Mouse (Mus musculus) liver (tissue): ENCODE measurements around the gene Gm10306.

Experiments used
- DNase-seq: peaks from one replicate; pipeline ENCODE4 v3.0.0-alpha.2; 2020; ENCODE audit warnings: mixed read lengths

Gene Gm10306

DNA sequence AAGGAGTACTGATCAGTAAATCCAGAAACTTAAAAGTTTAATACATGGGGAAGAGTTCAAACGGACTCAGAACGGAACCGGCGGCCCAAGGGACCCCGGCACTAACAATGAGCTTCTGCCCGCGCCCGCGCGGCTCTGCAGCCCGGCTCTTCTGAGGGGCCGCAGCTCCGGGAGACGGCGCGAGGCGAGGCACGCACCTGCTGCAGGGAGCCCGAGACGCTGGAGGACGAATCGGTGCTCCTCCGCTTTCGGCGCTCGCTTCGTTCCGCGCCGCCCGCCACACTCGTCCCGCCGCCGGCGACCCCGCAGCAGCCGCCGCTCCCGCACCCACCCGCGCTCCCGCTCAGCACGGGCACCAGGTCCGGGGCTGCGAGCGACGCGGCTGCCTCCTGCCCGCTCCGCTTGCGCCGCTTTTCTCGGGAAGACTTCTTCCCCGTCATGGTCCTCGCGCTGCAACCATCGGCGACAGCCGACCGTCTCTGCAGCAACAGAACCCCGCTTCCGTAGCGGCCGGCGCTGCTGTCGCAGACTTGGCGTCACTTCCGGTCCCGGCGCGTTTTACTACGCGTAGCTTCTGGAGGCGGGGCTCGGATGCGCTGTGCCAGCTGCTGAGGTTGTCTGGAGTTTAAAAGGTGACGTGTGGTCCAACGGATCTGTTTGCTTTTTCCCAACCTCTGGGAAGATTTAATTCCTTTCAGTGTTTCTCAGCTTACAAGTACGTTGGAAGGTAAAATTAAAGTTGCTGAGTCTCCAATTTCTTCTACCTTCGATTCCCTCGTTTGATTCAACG, at the start of gene Gm10306, which contains the start of gene Caap1:
Gene Gm10306 (plus strand): TSS at position 282 of the 790 bp plus-strand sequence.
Gene Caap1 (minus strand): TSS at position 532 of the 790 bp plus-strand sequence.
- peak; percentile 93 for DNase-seq

DNA sequence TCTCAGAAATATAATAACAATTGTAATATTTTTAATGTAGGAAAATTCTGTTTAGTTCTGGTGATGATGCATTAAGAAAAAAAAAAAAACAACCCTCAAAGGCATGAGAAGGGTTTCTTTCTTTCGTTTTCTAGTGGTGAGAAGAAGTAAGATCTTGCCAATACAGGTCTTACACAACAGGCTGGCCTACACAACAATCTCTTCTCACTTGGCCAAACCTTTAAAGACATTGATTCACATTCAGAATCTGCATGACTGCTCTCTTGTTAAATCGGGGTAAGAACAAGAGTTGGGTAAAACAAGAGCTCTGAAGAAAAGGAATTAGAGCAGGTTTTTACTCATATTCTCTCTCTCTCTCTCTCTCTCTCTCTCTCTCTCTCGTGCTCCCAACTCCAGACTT, 41.0 kb upstream of the Gm10306 start:
- DNase-seq = no peak

DNA sequence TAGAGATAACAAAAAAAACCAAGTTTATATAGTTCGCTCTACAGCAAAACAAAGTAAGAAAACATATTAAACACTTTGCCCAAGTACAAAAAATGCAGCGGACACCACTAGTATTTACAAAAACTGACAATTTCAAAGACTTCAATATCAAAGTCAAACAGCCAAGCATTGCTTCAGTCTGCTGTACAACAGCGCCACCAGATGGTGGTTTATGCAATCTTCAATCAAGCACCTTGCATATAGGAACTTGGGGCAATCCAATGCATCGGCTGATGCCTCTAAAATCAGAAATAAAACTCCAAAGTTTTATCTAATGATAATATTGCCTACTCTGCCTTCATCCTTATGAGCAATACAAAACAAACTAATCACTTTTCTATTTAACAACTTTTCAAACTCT, 38.7 kb upstream of the Gm10306 start:
- peak; percentile 57 for DNase-seq

DNA sequence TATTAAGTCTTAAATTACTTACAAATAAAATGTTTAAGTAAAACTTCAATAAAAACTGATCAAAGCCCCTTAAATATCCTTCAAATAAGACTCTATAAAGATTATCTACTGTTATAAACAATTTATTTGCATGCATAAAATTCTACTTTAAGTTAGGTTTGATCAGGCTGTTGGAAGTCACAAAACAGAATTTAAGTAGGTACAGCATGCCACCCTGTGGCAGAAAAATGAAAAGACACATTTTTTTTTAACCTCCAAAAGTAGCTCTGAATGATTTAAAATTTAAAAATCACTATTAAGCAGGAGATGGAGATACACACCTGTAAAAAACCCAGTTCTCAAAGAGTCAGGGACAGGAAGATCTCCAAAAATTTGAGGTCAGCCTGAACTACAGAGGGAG, 33.0 kb upstream of the Gm10306 start:
- no peak for DNase-seq

DNA sequence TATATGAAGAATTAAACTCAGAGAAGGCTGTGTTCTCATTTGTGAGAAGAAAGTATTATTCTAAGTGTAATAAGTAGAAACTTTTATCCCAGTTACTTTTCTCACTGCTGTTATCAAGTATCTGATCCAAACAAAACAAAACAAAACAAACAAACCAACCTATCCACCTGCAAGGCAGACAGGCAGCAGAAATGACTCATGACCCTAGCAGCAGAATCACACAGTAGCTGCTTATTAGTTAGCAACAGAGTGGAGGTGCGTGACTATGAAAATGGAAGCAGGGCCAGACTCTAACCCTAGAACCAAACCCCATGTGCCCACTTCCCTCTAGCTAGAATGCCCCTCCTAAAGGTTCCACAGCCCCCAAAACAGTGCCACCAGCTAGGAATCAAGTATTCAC, 26.9 kb upstream of the Gm10306 start:
- no peak for DNase-seq

DNA sequence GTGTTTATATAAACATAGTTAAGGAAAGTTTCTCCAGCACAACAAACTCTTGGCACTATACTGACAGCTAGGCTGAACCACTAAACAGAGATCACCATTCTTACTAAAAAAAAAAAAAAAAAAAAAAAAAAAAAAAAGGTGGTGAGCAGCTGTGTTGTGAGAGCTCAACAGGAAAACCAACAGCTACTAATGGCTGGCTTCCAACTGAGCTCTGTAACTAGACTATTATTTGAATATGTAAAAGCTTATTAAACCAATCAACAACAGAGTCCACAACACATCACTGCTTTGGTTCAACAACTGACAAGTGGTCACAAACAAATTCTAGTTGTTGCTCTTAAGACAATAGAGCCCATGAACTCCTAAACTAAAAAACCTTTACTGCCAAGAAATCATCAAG, 23.1 kb upstream of the Gm10306 start:
- no peak for DNase-seq

DNA sequence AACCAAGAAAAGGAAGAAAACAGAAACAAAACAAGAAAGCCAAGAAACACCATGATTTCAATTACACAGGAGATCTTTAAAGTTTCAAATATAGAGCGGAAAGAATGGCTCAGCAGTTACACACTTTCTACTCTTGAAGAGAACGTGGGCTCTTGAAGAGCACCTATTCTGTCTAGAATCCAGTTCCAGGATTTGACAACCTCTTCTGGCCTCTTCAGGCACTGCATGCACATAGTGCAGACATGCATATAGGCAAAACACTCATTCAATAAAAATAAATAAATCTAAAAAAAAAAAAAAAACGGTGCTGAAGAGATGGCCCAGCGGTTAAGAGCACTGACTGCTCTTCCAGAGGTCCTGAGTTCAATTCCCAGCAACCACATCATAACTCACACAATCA, 13.3 kb upstream of the Gm10306 start:
- DNase-seq = no peak

DNA sequence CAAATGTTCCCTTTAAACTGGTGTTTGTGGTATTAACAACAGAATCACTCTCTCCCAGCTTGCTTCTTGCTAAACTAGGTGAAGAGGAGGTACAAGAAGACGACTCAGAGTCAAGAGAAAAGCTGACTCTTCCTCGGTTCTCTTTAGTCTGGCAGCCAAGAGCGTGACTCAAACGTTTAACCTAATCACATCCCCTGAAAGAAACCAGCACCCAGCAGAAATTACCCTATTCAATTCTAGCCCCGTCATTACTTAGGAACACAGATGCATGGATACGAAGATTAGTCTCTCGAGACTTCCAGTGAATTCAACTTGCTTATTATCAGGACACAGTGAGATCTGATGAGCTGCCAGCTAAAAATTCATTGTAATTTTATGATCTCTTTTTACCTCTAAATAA, 12.0 kb upstream of the Gm10306 start:
- no peak for DNase-seq

DNA sequence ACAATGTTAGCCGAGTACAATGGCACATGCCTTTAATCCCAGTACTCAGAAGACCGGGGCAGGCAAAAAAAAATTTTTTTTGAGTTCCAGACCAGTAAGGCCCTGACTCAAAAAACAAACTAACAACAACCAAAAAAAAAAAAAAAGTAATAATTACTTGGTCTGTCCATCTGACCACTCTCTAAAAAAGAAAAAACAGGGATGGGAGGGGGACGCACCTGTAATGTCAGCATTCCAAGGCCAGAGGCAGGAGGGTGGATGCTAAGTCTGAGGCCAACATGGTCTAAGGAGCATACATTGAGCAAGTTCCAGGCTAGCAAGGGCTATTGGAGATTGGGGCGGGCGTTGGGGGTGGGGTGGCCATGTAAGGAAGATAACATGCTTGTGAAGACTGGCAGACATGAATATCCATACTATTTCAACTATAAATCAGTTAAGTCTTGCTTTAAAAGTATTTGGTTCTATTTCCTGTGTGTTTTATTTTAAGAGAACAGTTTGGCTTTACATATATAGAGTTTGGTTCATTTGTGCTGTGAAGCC, 1.3 kb upstream of the Gm10306 start:
- peak; percentile 60 for DNase-seq

DNA sequence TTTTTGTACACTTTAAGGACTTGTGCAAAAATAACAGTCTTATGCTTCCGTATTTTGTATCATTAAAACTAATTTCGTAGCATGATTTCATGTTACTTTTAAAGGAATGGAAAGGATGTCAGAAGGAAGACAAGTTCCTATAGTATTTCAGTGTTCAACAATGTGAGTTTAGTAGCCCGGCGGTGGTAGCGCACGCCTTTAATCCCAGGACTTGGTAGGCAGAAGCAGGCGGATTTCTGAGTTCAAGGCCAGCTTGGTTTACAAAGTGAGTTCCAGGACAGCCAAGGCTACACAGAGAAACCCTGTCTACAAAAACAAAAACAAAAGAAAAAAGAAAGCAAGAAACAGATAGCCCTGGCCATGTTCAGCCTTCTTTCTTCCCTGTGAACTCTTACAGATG, 799 bp downstream of the Gm10306 start:
- no peak for DNase-seq

DNA sequence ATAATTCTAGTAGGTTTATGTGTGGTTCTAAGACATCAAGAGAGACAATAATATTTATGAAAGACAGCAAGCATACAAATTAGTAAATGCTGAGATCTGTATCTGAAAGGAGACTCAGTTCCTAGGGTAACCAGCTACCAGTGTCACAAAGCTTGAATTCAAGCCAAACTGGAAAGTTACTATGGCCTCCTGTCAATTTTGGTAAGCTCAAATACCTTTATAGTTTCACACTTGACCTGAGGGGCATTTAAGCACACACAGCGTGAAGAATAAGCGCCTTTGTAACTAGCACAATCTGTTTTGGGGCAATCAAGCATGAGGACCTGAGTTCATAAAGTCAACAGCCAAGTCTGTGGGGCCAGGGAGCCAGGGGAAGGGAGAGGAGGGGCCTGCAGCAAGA, 2.9 kb downstream of the Gm10306 start:
- DNase-seq = no peak

DNA sequence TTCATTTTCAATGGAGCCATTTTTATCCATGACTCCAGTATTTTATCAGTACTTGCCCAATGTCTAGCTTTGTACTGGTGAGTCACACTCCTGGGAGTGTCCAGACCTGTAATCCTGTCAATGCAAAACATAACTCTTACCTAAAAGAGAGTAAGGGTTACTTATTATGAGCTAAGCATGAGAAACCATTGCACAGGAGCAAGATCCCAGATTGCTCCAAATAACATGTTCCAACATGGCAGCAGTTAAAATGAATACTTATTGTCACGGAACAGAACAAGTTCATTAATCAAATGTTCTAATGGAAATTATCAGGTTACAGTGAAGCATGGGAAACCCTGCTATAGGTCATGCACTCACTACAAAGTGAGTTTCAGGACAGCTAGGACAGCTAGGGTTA, 4.0 kb downstream of the Gm10306 start:
- DNase-seq = no peak

DNA sequence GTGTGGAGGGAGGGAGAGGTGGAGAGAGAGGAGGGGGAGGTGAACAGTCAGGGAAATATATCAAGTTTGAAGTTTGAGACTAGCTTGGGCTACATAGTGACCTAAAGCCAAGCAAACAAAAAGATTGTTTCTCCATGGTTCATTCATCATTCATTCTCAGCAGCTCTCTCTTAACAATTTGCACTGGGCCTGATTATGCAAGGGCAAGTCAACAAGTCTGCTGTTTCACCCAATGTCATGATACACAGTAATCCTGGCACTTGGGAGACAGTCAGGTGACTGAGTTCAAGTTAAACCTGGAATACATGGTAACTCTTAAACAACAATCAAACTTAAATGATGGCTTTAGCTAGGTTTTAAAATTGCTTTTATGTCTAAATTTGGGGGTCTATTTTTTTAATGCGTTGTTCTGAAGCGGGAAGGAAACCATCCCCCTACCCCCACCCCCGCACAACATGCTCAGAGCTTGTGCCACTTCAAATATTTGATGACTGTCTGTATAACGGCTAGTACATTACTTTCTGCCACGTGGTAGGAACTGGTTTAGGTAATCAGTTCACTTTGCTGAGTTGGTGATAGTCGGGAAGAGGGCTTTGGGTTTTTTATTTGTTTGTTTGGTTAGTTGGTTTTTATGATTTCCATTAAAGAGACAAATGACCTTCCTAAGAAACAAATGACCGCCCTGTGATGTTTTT, 5.8 kb downstream of the Gm10306 start:
- DNase-seq = no peak

DNA sequence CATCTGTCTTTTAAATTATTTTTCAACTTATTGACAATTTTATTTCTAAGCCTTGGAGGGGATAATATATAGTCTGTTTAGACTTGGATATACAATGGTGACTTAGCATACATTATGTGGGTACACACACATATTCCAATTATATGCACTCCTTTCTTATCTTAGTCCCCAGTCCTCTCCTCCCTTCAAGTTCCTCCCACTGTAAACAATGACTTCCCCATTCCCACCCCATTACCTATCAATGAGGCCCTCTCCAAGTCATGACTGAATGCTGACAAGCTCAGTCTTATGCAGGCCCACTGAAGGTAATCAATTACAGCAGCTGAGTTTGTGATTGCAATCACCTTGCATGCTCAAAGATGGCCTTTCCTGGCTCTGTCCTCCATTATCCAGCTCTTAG, 8.0 kb downstream of the Gm10306 start:
- DNase-seq = no peak

DNA sequence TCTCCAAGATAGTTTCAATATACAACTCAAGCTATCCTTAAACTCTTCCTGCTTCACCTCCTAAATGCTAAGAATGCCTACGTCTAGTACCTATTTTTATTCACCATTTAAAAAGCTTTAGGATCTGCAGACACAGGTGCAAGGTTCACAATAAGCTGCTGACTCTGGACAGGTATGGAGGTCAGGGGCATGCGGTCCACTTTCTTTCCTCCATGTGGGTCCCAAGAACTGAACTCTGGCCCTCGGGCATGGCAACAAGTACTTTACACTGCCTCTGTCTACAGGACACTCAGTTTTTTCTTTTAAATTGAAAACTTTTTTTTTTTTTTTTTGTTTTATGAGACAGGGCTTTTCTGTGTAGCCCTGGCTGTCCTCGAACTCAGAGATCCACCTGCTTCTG, 16.3 kb downstream of the Gm10306 start:
- DNase-seq = no peak

DNA sequence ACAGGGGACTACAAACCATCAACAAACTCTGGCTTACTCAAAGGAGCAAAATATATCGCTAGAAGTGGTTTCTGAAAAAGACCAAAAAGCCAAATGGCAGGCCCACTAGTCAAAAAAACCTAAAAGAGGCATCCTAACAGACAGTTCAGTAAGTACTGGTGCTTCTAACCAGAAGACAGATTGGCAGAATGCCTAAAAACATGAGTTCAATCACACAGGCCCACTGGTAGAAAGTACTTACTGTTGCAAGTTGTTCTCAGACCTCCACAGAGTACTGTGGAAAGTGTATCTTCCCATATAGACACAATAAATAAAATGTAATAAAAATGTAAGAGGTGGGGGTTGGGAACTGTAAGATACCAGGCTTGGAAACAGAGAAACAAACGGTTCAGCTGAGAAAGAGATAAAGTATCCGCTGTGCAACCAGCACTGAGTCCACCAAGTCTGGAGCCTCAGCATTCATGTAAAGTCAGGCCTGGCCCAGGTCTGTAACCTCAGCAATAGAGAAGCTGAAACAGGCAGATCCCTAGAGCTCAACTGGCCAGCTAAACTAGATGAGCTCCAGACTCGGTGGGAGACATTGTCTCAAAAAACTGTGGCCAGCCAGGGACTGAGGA, 35.5 kb downstream of the Gm10306 start:
- no peak for DNase-seq

DNA sequence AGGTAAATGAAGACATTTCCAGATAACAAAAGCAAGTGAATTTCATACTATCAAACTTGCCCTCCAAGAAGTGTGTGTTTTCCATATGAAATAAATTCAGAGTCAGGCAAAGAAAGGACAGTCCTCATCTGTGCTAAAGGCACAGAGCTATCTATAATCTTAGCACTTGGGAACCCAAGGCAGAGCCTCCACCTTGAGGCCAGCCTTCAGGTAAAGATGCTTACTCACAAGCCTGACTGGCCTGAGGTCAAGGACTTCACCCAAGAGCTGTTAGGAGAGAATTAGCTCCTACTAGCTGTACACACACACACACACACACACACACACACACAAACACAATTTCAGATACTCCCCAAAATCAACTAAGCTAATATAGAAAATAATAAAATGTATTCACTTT, 36.4 kb downstream of the Gm10306 start:
- no peak for DNase-seq

DNA sequence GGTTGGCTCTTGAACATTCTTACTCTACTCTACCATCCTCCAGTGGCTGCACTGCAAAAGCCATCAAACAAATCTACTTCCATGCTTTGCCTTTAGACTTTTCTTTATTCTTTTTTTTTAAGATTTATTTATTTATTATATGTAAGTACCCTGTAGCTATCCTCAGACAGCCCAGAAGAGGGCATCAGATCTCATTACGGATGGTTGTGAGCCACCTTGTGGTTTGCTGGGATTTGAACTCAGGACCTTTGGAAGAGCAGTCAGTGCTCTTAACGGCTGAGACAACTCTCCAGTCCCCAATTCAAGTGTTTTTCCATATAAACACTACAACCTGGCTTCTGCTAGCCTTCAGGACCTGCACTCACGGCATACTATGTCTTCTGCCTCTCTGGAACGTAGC, 45.0 kb downstream of the Gm10306 start:
- DNase-seq = no peak

DNA sequence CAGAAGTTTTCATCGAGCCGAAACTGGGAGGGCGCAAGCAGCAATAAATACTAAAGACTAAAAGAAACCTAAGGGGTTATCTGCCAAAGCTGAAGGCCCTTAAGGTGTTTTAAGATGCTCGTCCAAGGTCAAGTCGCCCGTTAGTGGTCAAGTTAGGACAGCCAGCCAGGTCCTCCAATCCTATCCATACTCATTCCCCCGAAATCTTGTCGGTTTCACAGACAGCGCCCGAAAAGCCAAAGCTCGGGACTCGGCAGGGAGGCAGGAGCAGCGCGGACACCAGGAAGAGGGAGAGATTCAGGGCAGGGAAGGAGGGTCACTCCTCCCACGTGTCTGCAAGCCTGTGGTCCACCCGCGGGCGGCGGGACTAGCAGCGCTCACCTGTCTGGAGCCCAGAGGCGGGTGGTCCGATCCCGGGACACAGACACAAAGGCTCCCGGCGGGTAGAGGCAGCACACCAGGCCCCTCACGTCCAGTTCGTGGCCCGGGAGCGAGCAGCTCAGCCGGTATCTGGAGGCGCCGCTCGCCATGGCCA, 46.2 kb downstream of the Gm10306 start:
- peak; percentile 50 for DNase-seq

DNA sequence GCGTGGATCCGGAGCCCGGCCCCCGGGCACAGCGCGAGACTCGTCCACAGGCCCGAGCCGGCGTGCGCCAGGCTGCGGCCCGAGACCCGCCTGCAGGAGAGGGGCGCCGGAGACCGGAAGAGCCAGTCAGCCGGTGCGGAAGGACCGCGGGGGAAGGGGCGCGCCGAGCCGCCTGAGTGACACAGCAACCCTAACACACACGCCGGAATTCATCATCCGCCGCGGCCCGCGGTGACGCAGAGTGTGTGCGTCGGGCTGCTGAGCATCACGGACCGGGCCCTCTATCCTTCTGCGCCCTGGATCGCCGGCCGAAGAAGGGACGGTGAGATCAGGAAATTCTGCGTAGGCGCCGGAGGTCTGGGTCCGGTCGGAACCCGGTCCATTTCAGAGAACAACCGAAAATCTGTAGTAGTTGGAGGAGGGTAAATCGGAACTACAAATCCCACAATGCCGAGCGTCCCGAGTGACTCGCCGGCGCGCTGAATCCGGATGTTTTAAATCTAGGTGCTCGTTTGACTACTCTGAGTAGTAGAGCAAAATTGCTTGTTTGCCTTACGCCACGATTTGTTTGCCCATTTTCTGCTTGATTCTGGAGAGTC, 46.8 kb downstream of the Gm10306 start, which contains the start of gene Plaa:
Gene Plaa (minus strand): TSS at position 214 of the 599 bp plus-strand sequence.
- peak; percentile 89 for DNase-seq

DNA sequence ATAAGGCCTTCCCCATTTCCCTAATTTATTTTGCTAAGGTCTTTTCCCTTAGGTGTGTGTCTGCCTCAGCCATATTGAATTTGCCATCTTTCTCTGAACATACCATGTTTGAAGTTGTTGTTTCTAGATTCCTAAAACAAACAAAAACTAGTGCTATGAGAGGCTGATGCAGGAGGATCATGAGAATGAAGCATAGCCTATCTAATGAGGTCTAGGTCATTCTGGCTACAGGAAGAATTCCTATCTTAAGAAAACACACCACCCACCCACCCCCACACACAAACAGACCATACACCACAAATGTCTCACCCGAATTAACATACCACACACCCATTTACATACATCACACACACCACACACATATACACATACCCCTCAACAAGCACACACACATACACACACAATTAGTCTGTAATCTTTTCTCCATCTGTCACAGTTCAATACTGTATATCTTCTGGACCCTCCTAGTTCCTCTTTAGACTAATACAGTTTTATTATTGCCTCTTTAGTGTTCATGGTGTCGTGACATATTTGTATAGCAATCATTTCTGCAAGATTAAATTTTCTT, 48.2 kb downstream of the Gm10306 start:
- no peak for DNase-seq

DNA sequence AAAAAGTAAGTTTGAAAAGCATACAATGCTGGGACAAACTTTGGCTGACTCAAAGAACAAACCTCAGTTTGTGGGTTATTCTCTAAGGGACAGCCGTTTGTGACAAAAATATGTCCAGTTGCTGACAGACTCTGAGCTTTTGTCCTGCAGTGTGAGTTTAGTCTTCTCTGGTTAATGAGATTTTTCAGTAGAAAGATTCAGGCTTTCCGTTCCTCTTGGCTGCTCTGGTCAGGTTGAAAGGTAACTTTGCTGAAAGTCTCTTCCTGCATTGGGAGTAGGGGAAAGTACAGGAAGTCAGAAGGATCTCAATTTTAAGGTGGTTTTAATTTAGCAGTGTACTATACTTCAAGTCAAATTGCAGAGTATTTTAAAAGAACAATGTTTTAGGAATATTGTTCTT, 49.2 kb downstream of the Gm10306 start:
- no peak for DNase-seq
